Mouse (Mus musculus) ZHBTc4 (cell line): ENCODE data around the gene Alg9.
"Not testable (repeated sequence)": the region's sequence is repeated elsewhere in the genome, so short reads cannot be mapped to it uniquely, and the experiment has no call there.

Experiments used
- DNase-seq: peaks from one replicate; pipeline ENCODE4 v3.0.0-alpha.2; 2011; ENCODE audit warnings: low read depth, low spot score

Gene Alg9

DNA sequence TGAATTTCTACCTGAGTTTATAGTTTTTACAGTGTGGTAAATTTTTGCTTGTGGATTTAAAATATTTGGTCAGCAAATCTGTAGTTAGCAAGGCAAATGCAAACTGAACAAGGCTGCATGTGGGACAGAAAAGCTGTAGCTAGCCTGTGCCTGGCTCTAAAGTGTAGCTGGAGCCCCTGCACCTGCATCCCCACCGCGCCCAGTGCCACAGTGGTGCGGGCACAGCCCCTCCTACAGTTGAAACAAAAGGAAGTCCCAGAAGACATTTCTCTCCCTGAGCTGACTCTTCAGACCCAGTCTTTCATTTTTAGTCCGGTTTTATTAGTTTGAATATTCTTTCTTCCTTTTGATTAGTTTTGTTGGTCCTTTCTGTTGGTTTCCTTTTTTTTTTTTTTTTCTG, 40.8 kb downstream of the Alg9 start:
- no peak for DNase-seq

DNA sequence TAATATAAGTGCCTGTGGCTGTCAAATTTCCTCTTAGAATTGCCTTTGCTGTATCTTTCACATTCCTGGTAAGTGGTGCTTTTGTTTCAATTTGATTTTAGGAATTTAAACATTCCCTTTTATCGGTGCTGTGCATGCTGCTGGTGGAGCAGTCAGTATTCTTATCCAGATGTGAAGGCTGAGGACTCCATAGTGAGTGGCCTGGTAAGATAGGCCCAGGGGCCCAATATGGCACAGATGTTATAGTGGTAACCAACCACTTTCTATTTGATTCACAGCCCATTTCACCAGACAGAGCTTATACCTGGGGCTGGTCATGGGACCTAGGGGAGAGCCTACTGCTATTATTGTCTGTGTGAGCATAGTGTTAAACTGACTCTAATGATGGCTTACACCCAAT, 41.7 kb downstream of the Alg9 start:
- no peak for DNase-seq

DNA sequence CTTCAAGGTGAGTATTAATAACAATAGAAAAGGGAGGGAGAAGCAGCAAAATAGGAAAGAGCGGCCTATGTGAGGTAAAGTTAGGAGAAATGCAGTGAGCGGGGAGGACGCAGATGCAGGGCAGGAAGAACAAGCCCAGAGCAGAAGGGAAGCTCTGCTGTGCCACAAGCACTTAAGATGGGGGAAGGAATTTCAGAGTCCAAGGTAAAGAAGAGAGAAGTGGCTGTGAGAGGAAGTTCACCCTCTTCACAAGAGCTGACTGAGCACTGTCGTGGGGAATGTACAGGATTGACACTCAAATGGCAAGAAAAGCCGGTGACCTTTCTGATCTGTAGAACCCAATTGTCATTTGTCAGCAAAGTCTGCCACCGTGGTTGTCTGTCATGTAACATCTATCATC, 43.2 kb downstream of the Alg9 start:
- no peak for DNase-seq

DNA sequence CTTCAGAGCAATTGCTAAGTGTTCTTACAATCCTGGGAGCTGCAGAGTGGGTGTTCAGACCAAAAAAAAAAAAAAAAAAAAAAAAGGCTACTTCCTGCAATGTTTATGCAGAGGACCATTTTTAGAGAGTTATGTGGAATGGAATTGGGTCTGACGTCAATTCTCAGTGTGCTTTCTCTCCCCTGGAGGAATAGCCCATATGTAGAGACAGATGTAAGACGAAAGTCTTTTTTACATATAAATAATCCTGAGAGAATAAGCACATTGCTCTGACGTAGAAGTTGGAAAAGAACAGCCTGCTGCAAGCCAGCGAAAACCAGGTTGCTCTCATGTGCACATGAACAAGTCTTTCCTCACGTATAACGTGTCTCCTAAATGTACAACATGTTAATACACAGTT, 44.9 kb downstream of the Alg9 start:
- DNase-seq = no peak

DNA sequence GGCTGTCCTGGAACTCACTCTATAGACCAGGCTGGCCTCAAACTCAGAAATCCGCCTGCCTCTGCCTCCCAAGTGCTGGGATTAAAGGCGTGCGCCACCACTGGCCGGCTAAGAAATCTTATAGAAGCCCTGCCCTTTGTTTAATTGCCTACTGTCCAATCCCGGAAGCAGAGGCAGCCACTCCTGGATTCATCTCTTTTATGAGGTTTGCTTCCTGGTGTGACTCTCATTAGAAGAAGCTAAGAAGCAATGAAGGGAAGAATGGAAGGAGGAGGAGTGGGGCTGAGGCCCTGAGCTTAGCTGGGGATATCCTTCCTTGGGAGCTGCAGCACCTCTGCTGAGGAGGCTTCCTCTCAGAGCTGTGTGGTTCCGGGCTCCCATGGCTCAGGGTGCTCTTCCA, 46.8 kb downstream of the Alg9 start:
- peak; percentile 60 for DNase-seq

DNA sequence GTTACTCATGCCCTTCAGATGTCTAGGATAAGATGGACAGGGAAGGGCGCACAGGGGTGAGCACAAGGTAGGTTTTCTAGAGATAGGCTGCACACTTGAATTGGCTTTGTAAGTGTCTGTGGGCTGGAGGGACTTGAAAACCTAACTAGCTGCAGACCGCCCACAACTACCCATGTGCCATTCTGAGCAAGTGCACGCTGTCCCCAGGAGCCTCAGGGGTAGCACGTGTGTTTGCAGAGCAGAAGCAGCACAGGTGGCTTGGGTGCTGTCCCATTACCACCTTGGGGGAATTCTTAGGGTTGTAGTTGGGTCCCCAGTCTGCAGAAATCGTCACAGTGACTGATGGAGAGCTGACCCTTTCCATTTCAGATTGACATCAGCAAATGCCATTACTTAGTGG, 47.4 kb downstream of the Alg9 start:
- DNase-seq = no peak

DNA sequence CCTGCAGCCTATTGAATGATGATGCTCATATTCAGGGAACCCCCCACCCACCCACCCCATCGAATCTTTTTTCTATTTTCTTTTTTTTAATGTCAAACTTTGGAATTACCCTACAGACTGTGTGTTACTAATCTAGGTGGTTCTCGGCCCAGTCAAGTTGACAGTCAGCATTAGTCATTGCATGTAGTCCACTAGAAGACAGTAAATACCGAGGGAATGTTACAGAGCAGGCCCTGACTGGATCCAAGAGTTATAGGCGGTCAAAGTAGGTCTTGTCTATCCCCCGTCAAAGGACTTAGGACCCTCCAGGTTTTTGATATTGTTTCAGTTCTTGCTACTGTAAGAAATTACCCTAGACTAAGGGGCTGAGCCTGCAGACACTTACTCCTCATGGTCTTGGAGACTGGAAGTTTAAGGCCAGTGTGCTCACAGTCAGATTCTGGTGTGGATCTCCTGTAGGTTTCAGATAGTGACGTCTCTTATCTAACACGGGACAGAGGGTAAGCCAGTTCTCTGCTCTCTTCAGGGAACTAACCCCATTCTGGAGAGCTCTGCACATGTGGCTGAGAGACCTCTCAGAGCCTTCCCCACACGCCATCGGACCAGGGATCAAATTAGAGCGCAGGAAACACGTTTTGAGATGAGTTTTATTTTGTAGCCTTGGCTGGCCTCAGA, 49.1 kb downstream of the Alg9 start:
- DNase-seq = no peak

DNA sequence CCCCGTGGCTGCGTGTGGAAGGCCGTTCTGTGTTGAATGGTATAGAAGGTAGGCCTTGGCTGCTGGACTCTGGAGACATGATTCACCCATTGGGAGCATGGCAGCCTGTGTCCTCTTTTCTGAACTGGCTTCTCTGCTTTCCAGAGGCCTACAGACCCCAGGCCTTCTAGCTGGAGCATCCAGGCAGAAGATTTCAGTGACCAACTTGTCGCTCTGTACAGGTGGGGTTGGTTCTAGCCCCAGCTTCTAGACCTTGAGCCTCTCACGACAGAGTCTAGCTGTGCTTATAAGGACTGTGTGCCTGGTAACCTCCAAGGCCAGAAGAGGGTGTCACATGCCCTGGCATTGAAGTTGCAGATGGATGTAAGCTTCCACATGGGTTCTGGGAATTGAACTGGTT, 56.7 kb downstream of the Alg9 start:
- DNase-seq = no peak

DNA sequence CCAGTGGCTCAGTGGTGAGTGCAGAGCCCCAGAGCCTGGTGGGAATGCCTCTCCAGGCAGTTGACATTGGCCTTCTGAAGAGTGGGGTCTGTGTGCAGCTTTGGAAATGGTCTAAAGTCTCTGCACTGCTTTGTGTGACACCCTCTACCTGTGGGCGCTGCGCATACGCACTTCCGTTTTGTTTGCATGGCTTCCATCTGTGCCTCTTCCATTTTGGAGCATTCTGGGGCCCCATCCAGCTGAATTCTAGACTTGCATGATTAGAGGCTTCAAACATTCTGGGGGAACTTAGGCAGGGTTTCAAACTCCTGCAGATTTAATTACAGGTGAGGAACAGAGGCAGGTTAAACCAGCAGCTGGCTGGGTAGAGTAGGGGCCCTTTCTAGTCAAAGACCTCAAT, 57.3 kb downstream of the Alg9 start:
- DNase-seq = no peak

DNA sequence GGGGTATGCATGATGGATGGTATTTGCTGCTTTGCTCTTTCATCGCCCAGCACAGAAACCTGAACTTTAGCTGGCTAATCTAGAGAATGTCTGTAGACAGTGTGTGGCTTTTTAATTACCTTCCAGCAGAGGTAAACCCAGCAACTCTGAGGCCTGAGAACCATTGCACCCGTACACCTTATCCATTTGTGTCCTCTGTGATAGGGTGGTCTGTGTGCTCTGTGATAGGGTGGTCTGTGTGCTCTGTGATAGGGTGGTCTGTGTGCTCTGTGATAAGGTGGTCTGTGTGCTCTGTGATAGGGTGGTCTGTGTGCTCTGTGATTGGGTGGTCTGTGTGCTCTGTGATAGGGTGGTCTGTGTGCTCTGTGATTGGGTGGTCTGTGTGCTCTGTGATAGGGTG, 57.8 kb downstream of the Alg9 start:
- not testable (repeated sequence) for DNase-seq

DNA sequence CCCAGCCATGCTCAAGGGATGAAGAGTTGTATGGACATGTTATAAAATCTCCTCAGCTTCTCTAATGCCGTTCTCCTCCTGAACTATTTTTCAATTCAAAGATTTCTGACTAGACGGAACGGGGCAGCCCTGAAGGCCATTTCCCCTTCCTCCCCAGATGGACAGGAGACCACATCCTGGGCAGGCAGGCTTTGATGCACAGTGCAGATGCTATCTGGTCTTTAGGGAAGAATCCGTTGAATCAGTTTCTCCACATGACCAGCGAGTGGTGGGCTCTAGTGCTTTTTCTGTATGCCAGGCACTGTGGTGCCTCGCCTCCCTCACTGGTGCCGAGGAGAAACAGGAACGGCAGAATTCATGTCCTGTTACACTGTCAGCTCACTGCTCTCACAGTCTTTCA, 59.0 kb downstream of the Alg9 start:
- DNase-seq = no peak

DNA sequence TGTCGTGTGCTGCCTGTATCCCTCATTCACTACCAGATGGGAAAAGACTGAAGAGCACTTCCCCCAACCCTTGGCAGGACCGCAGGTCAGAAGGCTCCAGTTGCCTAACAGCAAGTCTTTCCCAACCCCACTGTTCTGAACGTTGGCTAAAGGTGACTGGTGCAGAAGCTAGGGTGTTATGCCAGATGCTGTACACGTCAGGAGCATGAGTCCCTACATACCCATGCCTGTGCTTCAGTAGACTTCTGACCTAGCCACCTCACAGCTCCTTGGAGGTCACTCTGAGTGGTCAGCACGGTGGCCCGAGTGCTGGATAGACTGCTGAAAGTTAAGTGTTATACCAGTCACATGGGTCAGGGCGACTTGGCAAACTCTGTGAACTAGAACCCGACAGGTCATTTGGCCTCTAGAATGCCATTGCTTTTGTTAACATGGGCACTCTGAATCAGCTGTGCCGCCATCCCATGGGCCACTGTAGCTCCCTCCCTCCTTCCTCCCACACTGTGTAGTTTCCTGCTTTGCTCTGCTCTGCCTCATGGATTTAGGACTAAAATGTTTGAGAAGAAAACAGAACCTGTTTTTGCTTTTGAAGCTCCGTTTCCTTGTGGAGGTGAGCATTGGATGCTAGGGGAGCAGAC, 60.4 kb downstream of the Alg9 start:
- DNase-seq = no peak

DNA sequence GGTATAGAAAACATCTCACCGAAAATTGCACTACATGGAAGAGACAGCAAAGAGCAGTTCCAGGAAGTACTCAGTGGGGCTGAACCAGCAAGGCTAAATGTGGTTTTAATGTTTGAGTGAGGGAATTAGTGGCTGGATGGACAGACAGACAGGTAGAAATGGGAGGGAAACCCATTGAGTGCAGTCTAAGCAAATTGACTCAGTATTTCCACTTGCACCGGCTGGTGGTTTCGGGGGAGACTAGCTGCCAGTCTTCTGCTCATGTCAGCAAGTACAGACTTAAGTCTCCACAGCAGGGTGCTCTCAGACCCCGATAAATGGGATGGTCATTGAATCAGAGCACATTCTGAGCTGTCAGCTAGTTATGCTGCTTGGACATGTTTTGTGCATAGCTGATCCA, 61.3 kb downstream of the Alg9 start:
- no peak for DNase-seq

DNA sequence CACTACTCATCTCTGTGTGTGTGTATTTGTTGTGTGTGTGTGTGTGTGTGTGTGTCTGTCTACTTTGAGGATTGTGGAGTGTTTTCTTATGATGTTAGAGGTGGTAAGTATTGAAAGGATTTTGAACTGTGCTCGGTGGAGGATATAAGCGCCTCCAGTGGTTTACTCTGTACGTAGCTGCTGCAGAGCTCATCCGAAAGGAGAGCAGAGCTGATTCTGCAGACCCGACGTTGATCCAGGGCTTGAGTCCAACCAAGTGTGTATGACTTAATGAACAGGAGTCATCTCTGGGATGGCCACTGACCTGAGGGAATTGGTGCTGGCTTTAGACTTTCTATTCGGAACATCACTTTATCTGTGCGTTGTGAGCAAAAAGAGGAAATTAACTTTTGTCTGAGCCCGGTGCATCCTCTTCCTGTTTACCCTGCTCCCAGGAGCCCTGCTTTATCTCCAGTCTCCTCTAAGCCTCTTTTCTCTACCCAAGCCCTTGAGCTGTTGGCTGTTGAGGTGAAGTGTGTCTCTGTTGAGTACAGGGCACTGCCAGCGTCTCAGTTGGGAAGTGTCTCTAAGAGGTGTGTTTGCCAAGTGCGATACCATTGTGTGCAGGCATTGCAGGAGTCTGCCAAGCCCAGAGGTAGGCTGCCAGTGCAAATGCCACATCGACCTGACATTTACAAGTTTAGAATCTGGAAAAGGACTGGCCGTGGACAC, 66.4 kb downstream of the Alg9 start:
- no peak for DNase-seq

DNA sequence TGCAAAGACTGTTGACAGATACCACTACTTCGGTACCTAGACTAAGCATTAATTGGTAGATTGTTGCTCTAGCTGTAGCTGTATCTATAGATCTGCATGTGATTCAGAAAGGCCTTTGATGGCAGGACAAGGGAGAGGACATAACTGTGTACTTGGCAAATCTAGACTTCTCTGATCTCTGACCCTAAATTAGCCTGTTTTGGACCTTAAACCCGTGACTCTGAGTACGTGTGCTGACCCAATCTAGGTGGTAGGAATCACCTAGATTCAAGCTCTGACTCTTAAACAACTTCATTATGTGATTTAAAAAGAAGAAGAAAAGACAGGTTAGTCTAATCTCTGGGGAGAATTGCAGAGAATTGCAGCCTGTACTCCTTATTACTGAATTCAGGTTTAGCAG, 70.3 kb downstream of the Alg9 start, which contains the start of gene Ppp2r1b:
TSS of gene Ppp2r1b (plus strand) at position 221 of the 400 bp plus-strand sequence.
- no peak for DNase-seq

DNA sequence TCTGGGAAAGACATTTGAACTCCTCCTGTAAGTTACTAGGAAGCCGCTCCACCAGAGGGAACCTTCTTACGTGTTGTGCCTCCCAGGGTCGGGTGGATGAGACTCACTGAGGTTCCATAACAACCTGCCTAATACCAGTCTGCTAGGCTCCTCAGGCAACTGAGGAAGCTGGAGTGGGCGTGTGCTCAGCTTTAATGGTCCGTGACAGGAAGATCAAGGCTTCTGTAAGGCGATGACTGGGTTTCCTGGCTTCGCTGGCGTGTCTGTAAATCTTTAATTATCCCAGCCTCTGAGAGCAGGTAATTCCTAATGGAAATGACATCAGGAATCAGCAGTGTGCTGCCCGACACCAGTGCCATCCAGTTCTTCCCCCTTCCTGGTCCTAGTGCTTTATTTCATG, 70.7 kb downstream of the Alg9 start:
- DNase-seq = peak; percentile 19

DNA sequence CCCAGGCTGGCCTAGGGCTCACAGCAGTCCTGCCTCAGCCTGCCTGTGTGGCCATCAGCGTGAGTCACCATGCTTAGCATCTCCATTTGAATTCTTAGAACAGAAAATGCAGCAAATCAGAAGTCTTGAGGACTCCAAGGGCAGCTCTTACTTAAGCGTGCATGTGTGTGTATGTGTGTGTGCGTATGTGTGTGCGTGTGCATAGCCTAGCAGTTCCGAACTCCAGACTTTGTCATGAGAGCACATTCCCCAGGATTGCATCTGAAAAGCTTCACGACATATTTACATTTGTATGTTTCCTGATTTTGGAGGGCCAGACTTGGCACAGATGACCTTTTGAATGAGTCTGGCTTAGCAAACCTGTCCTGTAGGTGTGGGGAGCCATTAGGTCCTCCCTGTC, 72.3 kb downstream of the Alg9 start:
- no peak for DNase-seq

DNA sequence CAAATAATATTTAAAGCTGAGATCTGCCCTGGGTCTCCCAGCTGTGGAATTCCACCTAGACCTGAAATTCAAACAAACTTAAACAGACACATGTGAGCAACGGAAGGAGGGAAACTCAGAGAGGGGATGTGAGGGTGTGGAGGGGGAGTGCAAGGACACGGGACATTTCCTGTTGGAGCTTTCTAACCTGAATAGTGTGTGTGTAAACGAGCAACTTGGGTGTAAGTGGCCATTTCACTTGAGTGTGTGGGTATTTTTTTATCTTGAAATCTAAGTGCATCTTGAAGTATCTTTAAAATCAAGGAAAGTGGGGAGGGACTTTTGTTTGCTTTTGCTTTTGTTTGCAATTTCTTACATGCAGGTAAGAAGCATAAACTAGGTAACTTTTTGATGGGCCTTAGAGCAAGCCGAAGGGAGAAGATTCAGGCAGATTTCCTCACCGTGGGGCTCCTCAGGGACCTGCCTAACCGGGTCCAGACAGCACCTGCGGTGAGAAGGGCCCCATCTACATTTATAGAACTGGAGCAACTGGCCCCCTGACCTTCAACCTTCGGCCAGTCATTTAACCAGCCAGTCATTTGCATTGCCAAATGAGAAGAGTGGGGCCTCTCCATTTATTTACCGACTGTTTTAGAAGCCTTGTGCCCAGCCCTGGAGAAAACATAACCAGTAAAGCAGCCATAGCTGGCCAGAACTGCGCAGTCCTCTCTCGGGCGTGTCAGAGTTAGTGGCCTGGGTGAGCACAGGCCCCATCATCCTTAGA, 73.0 kb downstream of the Alg9 start:
- DNase-seq = no peak

DNA sequence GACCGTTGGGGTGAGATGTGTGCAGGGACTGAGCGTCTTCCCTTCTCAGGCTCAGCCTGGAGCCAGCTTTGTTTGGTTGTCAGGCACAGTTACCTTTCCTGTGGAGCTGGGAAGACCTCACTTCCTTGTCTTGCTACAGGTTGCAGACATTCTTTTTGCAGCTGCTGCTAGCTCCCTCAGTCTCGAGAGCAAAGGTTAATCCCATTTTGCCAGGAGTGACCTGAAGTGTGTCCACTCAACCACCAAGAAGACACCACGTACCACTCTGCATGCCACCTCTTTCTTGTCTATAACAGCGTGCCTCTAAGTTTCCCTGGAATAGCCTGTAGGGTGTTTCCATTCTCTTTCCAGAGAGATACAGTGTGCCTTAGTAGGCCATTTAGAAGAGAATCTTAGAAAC, 74.0 kb downstream of the Alg9 start:
- DNase-seq = no peak

DNA sequence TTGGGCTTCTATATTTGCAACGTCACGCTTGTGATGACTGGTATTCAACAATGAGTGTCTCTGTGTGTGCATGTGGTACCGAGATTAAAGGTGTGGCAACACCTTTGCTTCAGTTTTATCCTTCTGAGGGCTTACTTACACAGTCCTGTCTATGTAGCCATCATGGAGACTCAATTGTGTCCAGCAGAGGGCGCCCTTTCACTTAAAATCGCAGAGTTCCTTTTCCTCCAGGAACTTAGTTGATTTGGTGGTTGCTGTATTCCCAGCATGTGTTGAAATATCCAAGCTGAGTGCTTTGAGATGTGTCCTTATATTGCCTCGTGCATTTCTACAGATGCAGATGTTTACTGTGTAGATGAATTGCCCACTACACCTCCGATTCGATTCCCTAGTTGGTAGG, 74.4 kb downstream of the Alg9 start:
- peak; percentile 88 for DNase-seq

DNA sequence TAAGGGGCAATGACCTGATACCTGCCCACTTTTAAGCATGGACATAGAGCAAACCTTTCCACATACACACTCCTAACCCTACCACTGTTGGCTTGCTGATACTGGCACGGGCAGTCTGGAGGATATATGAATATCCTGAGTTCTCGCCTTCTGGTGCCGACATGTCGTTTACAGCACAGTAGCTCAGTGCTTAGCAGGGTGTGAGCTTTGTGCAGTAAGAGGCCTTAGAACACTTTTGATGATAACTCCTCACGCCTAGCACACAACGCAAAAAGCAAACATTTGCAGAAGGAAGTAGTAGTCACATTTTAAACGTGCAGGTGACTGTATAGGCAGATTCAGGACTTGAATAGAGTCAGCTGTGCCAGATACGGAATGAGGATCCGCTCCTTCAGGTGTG, 74.9 kb downstream of the Alg9 start:
- DNase-seq = no peak

DNA sequence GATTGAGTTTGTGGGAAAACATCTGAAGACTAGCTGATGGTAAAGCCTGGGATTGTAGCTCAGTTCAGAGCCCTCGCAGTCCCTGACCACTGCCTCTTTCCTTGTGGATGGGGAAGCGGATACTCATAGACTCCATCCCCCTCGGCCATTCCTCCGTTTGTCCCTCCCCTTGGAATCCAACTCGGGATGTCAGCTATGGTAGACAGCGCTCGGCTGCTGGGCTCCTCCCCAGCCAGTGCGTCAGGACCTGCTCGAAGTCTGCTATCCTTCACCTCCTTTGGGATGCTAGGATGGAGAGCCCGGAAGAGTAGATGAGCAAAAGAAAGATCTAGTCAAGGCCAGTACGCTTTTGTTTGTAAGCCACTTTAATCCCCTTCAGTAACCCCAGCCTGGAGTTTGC, 75.5 kb downstream of the Alg9 start:
- DNase-seq = no peak
